Mouse (Mus musculus) intestine, embryonic 14.5 days (tissue): ENCODE measurements around the gene Scel. TPM values are rescaled to one million over a fixed set of nuclear protein-coding genes. Genes with fewer than 3 reads are reported as not detected.
"Not testable (repeated sequence)": the region's sequence is repeated elsewhere in the genome, so short reads cannot be mapped to it uniquely, and the experiment has no call there.

Experiments used
- ATAC-seq: fragments of 200-750 bp; cut with Nextera tagmentation; replicated peaks from 2 replicates; pipeline ENCODE4 v1.8.0; 2017; ENCODE audit warnings: low read depth, moderate number of reproducible peaks, moderate TSS enrichment, moderate library complexity; ENCODE audit not compliant: low FRiP score, low TSS enrichment
- DNase-seq: peaks from one replicate; pipeline ENCODE4 v3.0.0-alpha.2; 2018; ENCODE audit warnings: low spot score
- H3K27ac ChIP-seq: fragments of 300-500 bp; sonication (generic); 2 replicates; pipeline ENCODE4 v1.5.1; 2014; ENCODE audit warnings: low read depth, mild to moderate bottlenecking, control low read depth
- H3K27me3 ChIP-seq: fragments of 300-500 bp; sonication (generic); replicated peaks from 2 replicates; pipeline ENCODE4 v1.6.1; 2014; ENCODE audit warnings: low read length, control low read depth; ENCODE audit not compliant: control insufficient read depth, insufficient read depth
- H3K36me3 ChIP-seq: fragments of 300-500 bp; sonication (generic); 2 replicates; pipeline ENCODE4 v1.6.1; 2014; ENCODE audit warnings: low read length, control low read depth; ENCODE audit not compliant: control insufficient read depth, insufficient read depth
- H3K4me1 ChIP-seq: fragments of 300-500 bp; sonication (generic); replicated peaks from 2 replicates; pipeline ENCODE4 v1.6.1; 2014; ENCODE audit warnings: low read length, control low read depth, mixed read lengths; ENCODE audit not compliant: control insufficient read depth, insufficient read depth
- H3K4me2 ChIP-seq: fragments of 300-500 bp; sonication (generic); 2 replicates; pipeline ENCODE4 v1.6.1; 2014; ENCODE audit warnings: low read length
- H3K4me3 ChIP-seq: fragments of 300-500 bp; sonication (generic); 2 replicates; pipeline ENCODE4 v1.5.1; 2014; ENCODE audit warnings: low read depth, low read length, control low read depth, mixed read lengths
- H3K9ac ChIP-seq: fragments of 300-500 bp; sonication (generic); 2 replicates; pipeline ENCODE4 v1.6.1; 2014; ENCODE audit warnings: mild to moderate bottlenecking, low read length
- H3K9me3 ChIP-seq: fragments of 300-500 bp; sonication (generic); 2 replicates; pipeline ENCODE4 v1.6.1; 2016; ENCODE audit warnings: low read length, control low read depth; ENCODE audit not compliant: control insufficient read depth
- WGBS: fragments of 180-500 bp; shearing (Covaris S2); extraction: QIAGEN DNeasy Blood & Tissue Kit; methylation state at CpG from one replicate; pipeline ENCODE4 v1.1.7; 2014; 5-methylcytosine and 5-hydroxymethylcytosine counted together
- polyA plus RNA-seq: library from polyadenylated mRNA; unstranded; fragments of >200 nt; fragmentation: Nextera tagmentation; extraction: Ambion mirVana; gene quantifications from 2 replicates; pipeline ENCODE4 v1.2.1, GENCODE M21; 2014

Gene Scel
- 0.84 and 1.7 TPM in 2 replicates for polyA plus RNA-seq

- no peak within 1 kb of the TSS for H3K9ac ChIP-seq
- whole genome bisulfite sequencing = 26% methylated on average over 14 of the region's 14 CpGs
- DNase-seq (peak; percentile 58), ATAC-seq (peak; percentile 92)
- no peaks in the 10 kb centered on the region for H3K9me3 ChIP-seq
- H3K27ac ChIP-seq = no peak within 1 kb of the TSS
- peak within 1 kb of the TSS; percentile 29 for H3K4me2 ChIP-seq
- no peaks in the 10 kb centered on the region for H3K4me1 ChIP-seq
- H3K27me3 ChIP-seq = no peaks in the 10 kb centered on the region
- H3K36me3 ChIP-seq = no peaks in the 10 kb centered on the region
- 0 out of 2 replicates have a peak within 1 kb of the TSS, but pooled peaks have one; percentile 4 for H3K4me3 ChIP-seq
These were observed at the start of gene Scel for GRCm38 (mm10) chr14:103512802-103513472. Scel (plus strand) TSS chr14:103513342.

GRCm38 (mm10) chr14:103468691-103469463 lies 44.3 kb upstream of the Scel start:
- DNase-seq (no peak), ATAC-seq (no peak)
- Histone ChIP-seq H3K4me3 (no peak overlapping the region), H3K9ac (no peak overlapping the region), H3K9me3 (no peaks in the 10 kb centered on the region), H3K36me3 (no peaks in the 10 kb centered on the region), H3K4me1 (peaks cover 4% of the 10 kb centered on the region; the same call in 1 of the 2 replicates), H3K27ac (no peak overlapping the region), H3K4me2 (no peak overlapping the region), H3K27me3 (no peaks in the 10 kb centered on the region)
- 72% methylated on average over 12 of the region's 12 CpGs for WGBS

- H3K4me3 ChIP-seq = no peak overlapping the region
- no peak overlapping the region for H3K27ac ChIP-seq
- H3K9me3 ChIP-seq = no peaks in the 10 kb centered on the region
- ATAC-seq (0 out of 2 replicates have a peak, but pooled peaks have one; percentile 32), DNase-seq (no peak)
- H3K4me2 ChIP-seq = peak overlapping the region; percentile 41
- no peaks in the 10 kb centered on the region for H3K27me3 ChIP-seq
- no peaks in the 10 kb centered on the region for H3K36me3 ChIP-seq
- 40% methylated on average over 12 of the region's 12 CpGs for WGBS
- 0 out of 2 replicates have a peak overlapping the region, but pooled peaks have one; percentile 29 for H3K9ac ChIP-seq
- peaks cover 4% of the 10 kb centered on the region; the same call in 1 of the 2 replicates for H3K4me1 ChIP-seq
These were observed 43.6 kb upstream of the Scel start for GRCm38 (mm10) chr14:103469464-103470015.

GRCm38 (mm10) chr14:103471074-103471778 lies 41.9 kb upstream of the Scel start:
- no peaks in the 10 kb centered on the region for H3K27me3 ChIP-seq
- no peak overlapping the region for H3K4me3 ChIP-seq
- DNase-seq (no peak), ATAC-seq (no peak)
- H3K9me3 ChIP-seq = no peaks in the 10 kb centered on the region
- H3K27ac ChIP-seq = no peak overlapping the region
- no peak overlapping the region for H3K9ac ChIP-seq
- H3K4me1 ChIP-seq = peaks cover 4% of the 10 kb centered on the region; the same call in 1 of the 2 replicates
- no peak overlapping the region for H3K4me2 ChIP-seq
- WGBS = 30% methylated on average over 3 of the region's 3 CpGs
- H3K36me3 ChIP-seq = no peaks in the 10 kb centered on the region

GRCm38 (mm10) chr14:103471806-103472553 lies 41.2 kb upstream of the Scel start:
- no peak overlapping the region for H3K4me3 ChIP-seq
- no peak overlapping the region for H3K27ac ChIP-seq
- DNase-seq = no peak
- H3K4me2 ChIP-seq = no peak overlapping the region
- no peaks in the 10 kb centered on the region for H3K36me3 ChIP-seq
- WGBS = 54% methylated on average over 7 of the region's 7 CpGs
- peaks cover 4% of the 10 kb centered on the region; the same call in 1 of the 2 replicates for H3K4me1 ChIP-seq
- no peak for ATAC-seq
- no peak overlapping the region for H3K9ac ChIP-seq
- H3K9me3 ChIP-seq = no peaks in the 10 kb centered on the region
- H3K27me3 ChIP-seq = no peaks in the 10 kb centered on the region

GRCm38 (mm10) chr14:103472554-103472905 lies 40.6 kb upstream of the Scel start:
- Histone ChIP-seq H3K4me1 (peaks cover 4% of the 10 kb centered on the region; the same call in 1 of the 2 replicates), H3K4me2 (no peak overlapping the region), H3K4me3 (no peak overlapping the region), H3K9ac (no peak overlapping the region), H3K27me3 (no peaks in the 10 kb centered on the region), H3K9me3 (no peaks in the 10 kb centered on the region), H3K27ac (no peak overlapping the region), H3K36me3 (no peaks in the 10 kb centered on the region)
- DNase-seq = no peak
- WGBS = 76% methylated on average over 2 of the region's 2 CpGs
- no peak for ATAC-seq

- no peaks in the 10 kb centered on the region for H3K27me3 ChIP-seq
- H3K27ac ChIP-seq = no peak overlapping the region
- no peak for ATAC-seq
- no peaks in the 10 kb centered on the region for H3K36me3 ChIP-seq
- 69% methylated on average over 7 of the region's 7 CpGs for WGBS
- no peak overlapping the region for H3K9ac ChIP-seq
- H3K4me1 ChIP-seq = peaks cover 4% of the 10 kb centered on the region; the same call in 1 of the 2 replicates
- H3K4me3 ChIP-seq = no peak overlapping the region
- no peak for DNase-seq
- H3K4me2 ChIP-seq = no peak overlapping the region
- no peaks in the 10 kb centered on the region for H3K9me3 ChIP-seq
These were observed 37.8 kb upstream of the Scel start for GRCm38 (mm10) chr14:103475312-103475711.

- not testable (repeated sequence) for H3K36me3 ChIP-seq, ATAC-seq, H3K27me3 ChIP-seq, H3K27ac ChIP-seq, DNase-seq, H3K4me1 ChIP-seq, H3K9me3 ChIP-seq, H3K4me2 ChIP-seq, H3K4me3 ChIP-seq, H3K9ac ChIP-seq
- 87% methylated on average over 3 of the region's 3 CpGs for WGBS
These were observed 36.9 kb upstream of the Scel start for GRCm38 (mm10) chr14:103476232-103476631.
